Mouse (Mus musculus) heart, embryonic 11.5 days (tissue): ENCODE data around the gene Pex11a. TPM values are rescaled to one million over a fixed set of nuclear protein-coding genes. Genes with fewer than 3 reads are reported as not detected.
A peak's percentile ranks its signal among the peaks of the same experiment; 100 is the strongest.

ENCODE experiments used
- ATAC-seq: fragments of 200-750 bp; cut with Nextera tagmentation; replicated peaks from 2 replicates; pipeline ENCODE4 v1.8.0; 2017; ENCODE audit warnings: moderate library complexity; ENCODE audit not compliant: insufficient number of reproducible peaks, low FRiP score, low TSS enrichment
- H3K27ac ChIP-seq: fragments of 300-500 bp; sonication (generic); 2 replicates; pipeline ENCODE4 v1.5.1; 2014; ENCODE audit warnings: mild to moderate bottlenecking, low read depth, low read length
- H3K27me3 ChIP-seq: fragments of 300-500 bp; sonication (generic); 2 replicates; pipeline ENCODE4 v1.6.1; 2014; ENCODE audit warnings: mild to moderate bottlenecking, low read length, mixed read lengths; ENCODE audit not compliant: control insufficient read depth, insufficient read depth
- H3K36me3 ChIP-seq: fragments of 300-500 bp; sonication (generic); 2 replicates; pipeline ENCODE4 v1.6.1; 2014; ENCODE audit warnings: mild to moderate bottlenecking, low read length, moderate library complexity, mixed read lengths; ENCODE audit not compliant: control insufficient read depth, insufficient read depth
- H3K4me1 ChIP-seq: fragments of 300-500 bp; sonication (generic); 2 replicates; pipeline ENCODE4 v1.6.1; 2014; ENCODE audit warnings: low read length; ENCODE audit not compliant: control insufficient read depth, insufficient read depth
- H3K4me2 ChIP-seq: fragments of 300-500 bp; sonication (generic); 2 replicates; pipeline ENCODE4 v1.6.1; 2014; ENCODE audit warnings: mild to moderate bottlenecking, moderate library complexity
- H3K4me3 ChIP-seq: fragments of 300-500 bp; sonication (generic); 2 replicates; pipeline ENCODE4 v1.5.1; 2014; ENCODE audit warnings: low read depth, low read length
- H3K9ac ChIP-seq: fragments of 300-500 bp; sonication (generic); 2 replicates; pipeline ENCODE4 v1.6.1; 2014; ENCODE audit warnings: mild to moderate bottlenecking, low read depth, low read length, moderate library complexity
- H3K9me3 ChIP-seq: fragments of 300-500 bp; sonication (generic); replicated peaks from 2 replicates; pipeline ENCODE4 v1.6.1; 2016; ENCODE audit warnings: low read length; ENCODE audit not compliant: control insufficient read depth
- WGBS: fragments of 180-500 bp; shearing (Covaris S2); extraction: QIAGEN DNeasy Blood & Tissue Kit; methylation state at CpG from one replicate; pipeline ENCODE4 v1.1.7; 2014; ENCODE audit not compliant: insufficient replicate concordance; 5-methylcytosine and 5-hydroxymethylcytosine counted together
- polyA plus RNA-seq: library from polyadenylated mRNA; unstranded; fragments of >200 nt; fragmentation: Nextera tagmentation; extraction: Ambion mirVana; gene quantifications from 2 replicates; pipeline ENCODE4 v1.2.1, GENCODE M21; 2014

Pex11a gene
- polyA plus RNA-seq, 1 experiment from 2014 or later: 7.0 TPM

GRCm38 (mm10) chr7:79744585-79744984 is 1.7 kb upstream of the Pex11a start:
- 74% methylated on average over 5 of the region's 5 CpGs for WGBS
- no peak overlapping the region for H3K4me2 ChIP-seq
- H3K4me3 ChIP-seq: no peak overlapping the region
- no peaks in the 10 kb centered on the region for H3K9me3 ChIP-seq
- H3K27ac ChIP-seq: no peak overlapping the region
- no peak overlapping the region for H3K9ac ChIP-seq
- no peaks in the 10 kb centered on the region for H3K36me3 ChIP-seq
- H3K4me1 ChIP-seq: 0 out of 2 replicates have a peak, but pooled peaks cover 2% of the 10 kb centered on the region
- no peak for ATAC-seq
- no peaks in the 10 kb centered on the region for H3K27me3 ChIP-seq

GRCm38 (mm10) chr7:79744051-79744450 is 1.1 kb upstream of the Pex11a start:
- H3K4me3 ChIP-seq: no peak overlapping the region
- no peaks in the 10 kb centered on the region for H3K27me3 ChIP-seq
- no peaks in the 10 kb centered on the region for H3K36me3 ChIP-seq
- no peak overlapping the region for H3K4me2 ChIP-seq
- H3K9me3 ChIP-seq: no peaks in the 10 kb centered on the region
- no peak for ATAC-seq
- H3K27ac ChIP-seq: no peak overlapping the region
- WGBS: 81% methylated on average over 9 of the region's 9 CpGs
- H3K4me1 ChIP-seq: 0 out of 2 replicates have a peak, but pooled peaks cover 2% of the 10 kb centered on the region
- no peak overlapping the region for H3K9ac ChIP-seq

GRCm38 (mm10) chr7:79742277-79742658 is 663 bp downstream of the Pex11a start:
- Histone ChIP-seq H3K36me3 (no peaks in the 10 kb centered on the region), H3K9ac (peak overlapping the region; percentile 78), H3K4me2 (peak overlapping the region; percentile 99), H3K4me3 (peak overlapping the region; percentile 82), H3K27me3 (no peaks in the 10 kb centered on the region), H3K4me1 (0 out of 2 replicates have a peak, but pooled peaks cover 2% of the 10 kb centered on the region), H3K9me3 (no peaks in the 10 kb centered on the region), H3K27ac (no peak overlapping the region)
- 22% methylated on average over 11 of the region's 11 CpGs for WGBS
- ATAC-seq: no peak

- ATAC-seq: no peak
- Histone ChIP-seq H3K4me1 (0 out of 2 replicates have a peak, but pooled peaks cover 2% of the 10 kb centered on the region), H3K27me3 (no peaks in the 10 kb centered on the region), H3K27ac (no peak overlapping the region), H3K9me3 (no peaks in the 10 kb centered on the region), H3K36me3 (no peaks in the 10 kb centered on the region), H3K4me3 (no peak overlapping the region), H3K9ac (no peak overlapping the region), H3K4me2 (no peak overlapping the region)
- 77% methylated on average over 4 of the region's 4 CpGs for WGBS
Observed at GRCm38 (mm10) chr7:79740279-79740678, 2.7 kb downstream of the Pex11a start.

GRCm38 (mm10) chr7:79738913-79739312 is 4.0 kb downstream of the Pex11a start:
- no peaks in the 10 kb centered on the region for H3K27me3 ChIP-seq
- no peak overlapping the region for H3K27ac ChIP-seq
- H3K4me3 ChIP-seq: no peak overlapping the region
- H3K4me2 ChIP-seq: no peak overlapping the region
- ATAC-seq: no peak
- H3K9me3 ChIP-seq: no peaks in the 10 kb centered on the region
- WGBS: 88% methylated on average over 2 of the region's 2 CpGs
- H3K4me1 ChIP-seq: 0 out of 2 replicates have a peak, but pooled peaks cover 2% of the 10 kb centered on the region
- H3K36me3 ChIP-seq: no peaks in the 10 kb centered on the region
- H3K9ac ChIP-seq: no peak overlapping the region

- no peaks in the 10 kb centered on the region for H3K36me3 ChIP-seq
- no peak for ATAC-seq
- H3K4me1 ChIP-seq: no peaks in the 10 kb centered on the region
- H3K9ac ChIP-seq: no peak overlapping the region
- no peak overlapping the region for H3K27ac ChIP-seq
- peaks cover 5% of the 10 kb centered on the region; the same call in 1 of the 2 replicates for H3K27me3 ChIP-seq
- WGBS: 80% methylated on average over 14 of the region's 14 CpGs
- no peak overlapping the region for H3K4me2 ChIP-seq
- H3K9me3 ChIP-seq: no peaks in the 10 kb centered on the region
- no peak overlapping the region for H3K4me3 ChIP-seq
Observed at GRCm38 (mm10) chr7:79736511-79736910, 6.4 kb downstream of the Pex11a start.

GRCm38 (mm10) chr7:79734563-79734962 is 8.4 kb downstream of the Pex11a start:
- WGBS: 69% methylated on average over 8 of the region's 8 CpGs
- no peaks in the 10 kb centered on the region for H3K4me1 ChIP-seq
- ATAC-seq: no peak

GRCm38 (mm10) chr7:79732622-79733021 is 10.3 kb downstream of the Pex11a start, which contains the start of gene Plin1:
TSS of gene Plin1 (minus strand) at chr7:79732903.
- H3K4me1 ChIP-seq: no peaks in the 10 kb centered on the region
- no peak within 1 kb of the TSS for H3K4me3 ChIP-seq
- H3K36me3 ChIP-seq: no peaks in the 10 kb centered on the region
- 55% methylated on average over 4 of the region's 4 CpGs for WGBS
- H3K27ac ChIP-seq: no peak within 1 kb of the TSS
- no peaks in the 10 kb centered on the region for H3K9me3 ChIP-seq
- H3K9ac ChIP-seq: no peak within 1 kb of the TSS
- no peak for ATAC-seq
- no peak within 1 kb of the TSS for H3K4me2 ChIP-seq
- H3K27me3 ChIP-seq: peaks cover 11% of the 10 kb centered on the region

More at GRCm38 (mm10) chr7:79734563-79734962, 8.4 kb downstream of the Pex11a start:
- H3K4me3 ChIP-seq: no peak overlapping the region
- H3K9me3 ChIP-seq: no peaks in the 10 kb centered on the region
- no peak overlapping the region for H3K27ac ChIP-seq
- H3K9ac ChIP-seq: no peak overlapping the region
- no peaks in the 10 kb centered on the region for H3K36me3 ChIP-seq
- H3K4me2 ChIP-seq: no peak overlapping the region
- H3K27me3 ChIP-seq: peaks cover 8% of the 10 kb centered on the region

- 76% methylated on average over 13 of the region's 13 CpGs for WGBS
- Histone ChIP-seq H3K4me3 (no peak overlapping the region), H3K9ac (no peak overlapping the region), H3K9me3 (no peaks in the 10 kb centered on the region), H3K4me2 (no peak overlapping the region), H3K27me3 (peaks cover 11% of the 10 kb centered on the region), H3K36me3 (no peaks in the 10 kb centered on the region), H3K27ac (no peak overlapping the region), H3K4me1 (no peaks in the 10 kb centered on the region)
- no peak for ATAC-seq
Observed at GRCm38 (mm10) chr7:79731438-79731837, 11.5 kb downstream of the Pex11a start.
